Mouse (Mus musculus) layer of hippocampus, postnatal 14 days (tissue): Measurements from ENCODE around the gene Sbsn. TPM values are rescaled to one million over a fixed set of nuclear protein-coding genes. Genes with fewer than 3 reads are reported as not detected.
"Not testable (repeated sequence)": the region's sequence is repeated elsewhere in the genome, so short reads cannot be mapped to it uniquely, and the experiment has no call there.

Experiments used
- DNase-seq, 2 experiments: peaks; one replicate each; pipeline ENCODE4 v3.0.0; 2021 to 2022; ENCODE audit warnings: low spot score in 2 of 2, mixed read lengths in 1 of 2
- long read RNA-seq, 2 experiments: library from polyadenylated mRNA; stranded (forward); transcript quantifications; one replicate each; pipeline ENCODE4 v2.0.0; 2021
- total RNA-seq, 2 experiments: library from RNA; stranded (reverse); gene quantifications; 2 replicates each; pipeline ENCODE4 v1.2.3; 2021

Sbsn gene
- total RNA-seq = 10 to 100 TPM in 1 of 2 experiments, 1 to 10 TPM in 1; 6.8 to 10.7 TPM
- long read RNA-seq, experiment 1 = 0 reads
- long read RNA-seq, experiment 2 = 0 reads

DNA sequence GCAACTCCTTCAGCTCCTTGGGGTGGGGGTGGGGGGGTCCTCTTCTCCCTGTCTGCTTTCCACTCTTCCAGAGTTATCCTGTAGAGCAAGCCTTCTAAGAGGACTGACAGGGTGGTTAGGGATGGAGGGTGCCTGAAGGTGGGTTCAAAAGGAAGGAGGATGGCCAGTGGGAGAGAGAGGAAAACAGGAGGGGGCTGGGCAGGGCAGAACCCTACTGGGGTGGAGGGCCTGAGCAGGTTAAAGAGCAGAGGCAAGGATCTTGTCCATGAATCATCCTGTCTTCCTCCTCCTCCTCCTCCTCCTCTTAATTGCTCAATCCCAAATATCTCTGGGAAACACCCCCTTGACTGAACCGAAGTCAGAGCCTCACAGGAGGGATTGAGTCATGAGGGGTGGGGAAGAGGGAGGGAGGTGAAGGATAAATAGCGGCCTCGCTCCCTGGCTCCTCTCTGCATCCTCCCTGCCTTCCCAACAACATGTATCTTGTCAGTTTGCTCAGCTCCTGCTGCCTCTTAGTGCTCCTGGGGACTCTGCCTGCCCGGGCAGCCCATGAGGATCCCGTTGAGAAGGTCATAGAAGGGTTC lies at the start of gene Sbsn:
TSS of gene Sbsn (plus strand) at position 386 of the 584 bp plus-strand sequence.
- no peak for DNase-seq

DNA sequence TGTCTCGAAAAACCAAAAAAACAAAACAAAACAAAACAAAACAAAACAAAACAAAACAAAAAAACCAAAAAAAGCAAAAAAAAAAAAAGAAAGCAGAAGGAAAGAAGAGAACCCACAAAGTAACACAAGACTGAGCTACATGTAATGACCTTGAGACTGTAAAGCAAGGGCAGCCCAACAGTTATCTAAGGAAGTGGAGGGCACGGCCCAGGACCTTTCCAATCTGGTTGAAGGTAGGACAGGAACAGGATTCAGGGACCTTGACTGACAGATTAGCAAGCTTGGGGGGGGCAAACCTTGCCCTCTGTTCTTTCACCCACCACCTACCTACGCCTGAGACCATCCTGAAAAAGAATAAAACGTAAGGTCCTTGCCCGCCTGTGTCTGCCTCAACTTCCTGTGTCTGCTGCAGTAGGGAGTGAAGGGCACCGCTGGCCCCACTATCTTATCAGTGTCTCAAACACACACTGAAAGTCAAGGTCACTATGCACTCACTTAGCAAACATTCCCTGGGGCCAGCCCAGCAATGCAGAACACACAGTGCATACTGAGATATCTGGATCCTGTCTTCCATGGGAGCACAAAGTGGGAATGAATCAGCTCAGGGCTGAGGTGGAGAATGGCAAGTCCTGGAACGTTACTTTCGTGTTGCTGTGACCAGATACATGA lies 44.9 kb upstream of the Sbsn start:
- no peak for DNase-seq

DNA sequence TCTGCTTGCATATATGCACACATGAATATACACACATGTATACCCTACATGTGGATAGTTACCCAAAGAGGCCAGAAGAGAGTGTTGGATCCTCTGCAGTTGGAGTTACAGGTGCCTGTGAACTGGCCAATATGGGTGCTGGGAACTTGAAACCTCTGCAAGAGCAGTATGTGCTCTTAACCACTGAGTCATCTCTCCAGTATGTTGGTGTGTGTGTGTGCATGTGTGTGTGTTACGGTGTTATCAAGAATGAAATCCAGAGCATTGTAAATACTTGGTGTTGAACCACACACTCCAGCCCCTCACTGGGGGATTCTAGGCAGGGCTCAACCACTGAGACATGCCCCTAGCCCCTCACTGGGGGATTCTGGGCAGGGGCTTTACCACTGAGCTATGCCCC lies 43.8 kb upstream of the Sbsn start:
- DNase-seq = no peak

DNA sequence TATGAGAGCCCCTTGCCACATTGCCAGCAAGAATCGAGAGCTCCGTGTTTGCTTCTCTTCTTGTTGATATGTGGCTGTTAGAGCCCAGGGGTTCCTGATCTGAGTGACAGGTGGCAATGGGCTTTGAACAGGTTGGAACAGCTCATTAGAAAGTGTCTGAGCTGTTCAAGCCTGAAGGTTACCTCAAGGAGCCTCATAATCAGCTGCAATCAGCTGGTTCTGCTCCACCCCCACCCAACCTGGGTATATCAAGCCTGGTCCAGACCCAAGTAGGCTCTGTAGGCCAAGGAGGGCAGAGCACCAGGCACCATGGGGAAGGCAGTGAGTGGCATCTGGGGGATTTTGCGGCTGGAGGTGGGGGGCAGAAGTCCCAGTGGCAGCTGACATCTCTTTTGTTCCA lies 39.3 kb upstream of the Sbsn start, which contains the start of gene Atp4a:
TSS of gene Atp4a (plus strand) at position 268 of the 400 bp plus-strand sequence.
- DNase-seq = no peak

DNA sequence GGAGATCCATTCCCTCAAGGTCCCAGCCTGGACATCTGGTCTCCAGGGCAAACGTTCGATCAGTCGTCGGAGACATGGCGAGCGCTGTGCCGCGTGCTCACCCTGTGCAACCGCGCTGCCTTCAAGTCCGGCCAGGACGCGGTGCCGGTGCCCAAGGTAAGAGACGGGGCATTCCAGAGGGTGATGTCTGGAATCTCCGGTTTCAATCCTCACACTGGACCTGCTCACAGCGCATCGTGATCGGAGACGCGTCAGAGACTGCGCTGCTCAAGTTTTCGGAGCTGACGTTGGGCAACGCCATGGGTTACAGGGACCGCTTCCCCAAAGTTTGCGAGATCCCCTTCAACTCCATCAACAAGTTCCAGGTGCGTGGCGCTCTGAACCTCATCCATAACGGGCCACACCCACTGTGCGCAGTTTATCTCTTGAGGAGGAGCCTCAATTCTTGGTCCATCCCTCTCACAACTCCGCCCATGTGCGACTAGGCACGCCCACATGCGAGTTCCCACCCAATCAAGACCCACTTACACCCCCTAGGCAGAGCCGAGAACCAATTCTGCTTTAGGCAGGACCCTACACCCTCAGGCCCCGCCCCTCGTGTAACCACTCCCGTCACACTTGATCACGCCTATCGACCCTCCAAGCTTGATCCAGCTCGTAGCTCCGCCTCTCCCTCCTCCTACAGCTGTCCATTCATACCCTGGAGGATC lies 34.1 kb upstream of the Sbsn start:
- peak; percentile 43 to 60 for DNase-seq

DNA sequence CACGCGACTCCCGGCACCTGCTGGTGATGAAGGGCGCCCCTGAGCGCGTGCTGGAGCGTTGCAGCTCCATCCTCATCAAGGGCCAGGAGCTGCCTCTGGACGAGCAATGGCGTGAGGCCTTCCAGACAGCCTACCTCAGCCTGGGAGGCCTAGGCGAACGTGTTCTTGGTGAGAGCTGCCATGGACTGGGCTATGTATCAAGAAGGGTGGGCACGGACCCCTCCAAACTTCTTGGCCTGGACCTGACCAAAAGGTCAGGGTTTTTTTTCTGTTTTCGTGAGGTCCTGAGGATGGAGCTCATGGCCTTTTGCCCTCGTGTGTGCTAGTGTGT lies 33.6 kb upstream of the Sbsn start:
- no peak for DNase-seq

DNA sequence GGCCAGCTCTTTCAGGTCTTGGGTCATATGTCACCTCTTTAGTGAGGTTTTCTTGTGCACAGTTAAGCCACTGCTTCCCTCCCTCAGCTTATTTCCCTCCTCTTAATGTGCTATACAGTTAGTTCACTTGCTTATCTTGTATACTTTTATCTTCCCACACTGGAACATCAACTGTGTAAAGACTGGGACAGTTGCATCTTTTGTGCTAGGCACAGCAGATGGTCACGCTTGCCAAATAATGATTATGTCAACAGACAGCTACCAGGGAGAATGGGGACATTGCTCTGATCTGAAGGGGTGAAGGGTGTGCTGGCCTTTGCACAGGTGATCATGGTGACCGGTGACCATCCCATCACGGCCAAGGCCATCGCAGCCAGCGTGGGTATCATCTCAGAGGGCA lies 31.6 kb upstream of the Sbsn start:
- no peak for DNase-seq

DNA sequence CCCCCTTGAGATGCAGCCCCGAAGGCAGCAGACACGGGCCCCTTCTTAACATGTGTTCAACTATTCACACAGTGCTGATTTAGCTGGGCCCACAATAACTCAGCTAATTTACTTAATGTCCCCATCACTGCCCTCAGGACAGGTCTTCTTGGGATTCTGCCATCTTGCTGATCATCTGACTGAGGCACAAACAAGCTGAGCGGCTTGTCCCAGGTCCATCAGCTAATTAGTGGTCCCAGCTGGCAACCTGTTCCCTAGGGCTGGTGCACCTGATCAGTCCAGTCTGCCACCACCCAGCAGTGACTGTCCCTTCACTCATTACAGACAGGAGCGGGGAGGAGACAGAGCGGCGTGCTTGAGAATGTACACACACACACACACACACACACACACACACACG lies 30.0 kb upstream of the Sbsn start:
- DNase-seq = no peak

DNA sequence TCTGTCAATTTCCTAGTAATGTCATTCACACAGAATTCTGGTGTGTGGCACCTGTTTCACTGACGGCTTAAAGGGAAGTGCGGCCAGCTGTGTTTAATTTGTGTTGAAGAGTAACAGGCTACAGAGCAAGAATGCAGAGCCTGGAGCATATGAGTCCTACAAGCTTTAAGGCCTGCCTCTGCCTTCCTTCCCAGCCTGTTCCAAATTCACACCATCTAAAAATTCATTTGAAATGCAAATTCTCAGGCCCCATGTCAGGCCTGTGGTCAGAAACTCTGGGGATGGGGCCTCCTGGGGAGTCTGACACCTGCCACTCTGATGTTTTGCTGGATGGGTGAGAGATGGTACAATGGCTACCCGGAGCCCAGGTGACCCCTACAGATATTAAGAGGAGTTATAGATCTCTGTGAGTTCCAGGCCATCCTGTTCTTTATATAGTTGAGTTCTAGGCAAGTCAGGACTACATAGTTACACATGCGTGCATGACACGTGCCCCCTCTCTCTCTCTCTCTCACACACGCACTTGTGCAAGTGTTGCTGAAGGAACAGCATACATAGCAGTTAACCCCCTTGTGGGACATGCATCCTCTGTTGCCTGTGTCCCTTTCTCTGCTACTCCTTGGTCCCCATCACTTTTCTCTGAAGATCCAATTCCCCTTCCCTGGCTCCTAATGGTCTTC lies 27.9 kb upstream of the Sbsn start:
- no peak for DNase-seq

DNA sequence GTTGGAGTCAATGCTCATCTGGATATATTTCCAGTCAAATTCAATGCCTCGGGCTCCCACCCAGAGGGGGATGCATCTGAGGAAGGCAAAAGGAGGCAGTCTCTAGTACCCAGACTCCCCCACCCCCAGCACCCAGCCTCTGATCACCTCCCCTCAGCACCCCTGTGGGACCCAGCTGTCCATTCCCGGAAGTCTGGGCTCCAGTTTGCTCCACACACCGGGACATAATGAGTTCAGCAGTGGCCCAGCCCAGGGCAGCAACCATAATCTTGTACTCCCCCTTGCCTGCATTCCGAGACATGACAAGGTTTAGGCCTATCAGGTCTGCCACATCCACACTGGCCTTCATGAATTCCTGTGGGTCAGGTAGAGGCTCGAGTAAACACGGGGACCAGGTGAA lies 23.1 kb upstream of the Sbsn start:
- DNase-seq = no peak

DNA sequence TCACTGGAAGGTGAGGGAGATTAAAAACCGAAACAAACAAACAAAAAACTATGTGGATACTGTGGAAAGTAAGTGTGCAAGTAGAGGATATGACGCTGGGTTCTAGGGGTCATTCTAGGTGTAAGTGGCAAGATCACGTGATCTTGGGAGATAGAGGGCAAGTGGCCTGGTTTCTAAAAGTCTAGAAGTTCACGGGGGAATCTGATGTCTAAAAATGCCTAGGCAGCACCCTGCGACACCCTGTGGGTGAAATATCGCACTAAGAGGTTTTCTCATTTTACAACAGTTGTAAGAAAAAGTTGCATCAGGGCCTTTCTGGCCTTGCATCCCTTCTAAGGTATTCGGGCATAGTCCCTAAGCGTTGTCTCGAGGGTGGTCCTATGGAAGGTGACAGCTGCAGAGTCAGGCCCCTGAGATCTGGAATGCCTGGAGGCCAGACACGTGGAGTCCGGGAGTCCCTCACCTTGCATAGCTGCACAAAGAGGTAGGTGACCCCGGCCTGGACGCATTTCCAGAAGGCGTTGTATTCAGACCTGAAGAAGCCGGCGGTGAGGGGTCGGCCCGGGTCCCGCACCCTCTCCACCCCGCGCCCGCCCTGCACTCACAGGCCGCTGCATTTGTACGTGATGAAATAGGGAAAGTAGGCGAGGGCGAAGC lies 22.4 kb upstream of the Sbsn start:
- DNase-seq = no peak

DNA sequence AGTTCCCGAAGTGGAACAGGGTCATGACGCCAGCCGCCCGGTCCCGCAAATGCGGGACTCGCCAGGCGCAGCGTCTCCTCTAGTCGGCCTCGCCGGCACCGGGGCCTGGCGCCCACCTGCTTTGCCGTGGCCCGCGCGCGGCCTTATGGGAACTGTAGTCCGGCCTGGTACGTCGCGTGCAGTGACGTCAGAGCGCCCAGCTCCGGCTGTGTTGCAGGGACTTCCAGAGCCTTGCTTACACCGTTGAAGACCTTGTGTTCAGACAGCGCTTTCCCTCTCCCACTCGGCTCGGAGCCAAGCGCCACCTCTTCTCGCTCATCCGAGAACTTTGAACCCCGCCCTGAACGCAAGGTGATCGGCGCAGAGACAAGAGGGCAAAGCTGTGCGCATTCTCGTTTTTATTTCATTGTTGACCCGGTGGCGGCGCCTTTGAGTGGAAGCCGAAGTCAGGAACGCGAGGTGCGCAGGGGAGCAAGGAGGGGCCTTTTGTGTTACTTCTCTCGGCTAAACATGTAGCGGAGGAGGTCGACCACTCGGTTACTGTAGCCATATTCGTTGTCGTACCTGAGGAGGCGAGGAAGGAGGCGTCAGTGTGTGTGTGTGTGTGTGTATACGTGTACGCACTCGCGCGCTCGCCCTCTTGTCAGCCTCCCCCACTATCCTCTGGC lies 21.7 kb upstream of the Sbsn start, which contains the start of gene Tmem147:
TSS of gene Tmem147 (minus strand) at position 145 of the 668 bp plus-strand sequence.
- peak; percentile 96 to 97 for DNase-seq

DNA sequence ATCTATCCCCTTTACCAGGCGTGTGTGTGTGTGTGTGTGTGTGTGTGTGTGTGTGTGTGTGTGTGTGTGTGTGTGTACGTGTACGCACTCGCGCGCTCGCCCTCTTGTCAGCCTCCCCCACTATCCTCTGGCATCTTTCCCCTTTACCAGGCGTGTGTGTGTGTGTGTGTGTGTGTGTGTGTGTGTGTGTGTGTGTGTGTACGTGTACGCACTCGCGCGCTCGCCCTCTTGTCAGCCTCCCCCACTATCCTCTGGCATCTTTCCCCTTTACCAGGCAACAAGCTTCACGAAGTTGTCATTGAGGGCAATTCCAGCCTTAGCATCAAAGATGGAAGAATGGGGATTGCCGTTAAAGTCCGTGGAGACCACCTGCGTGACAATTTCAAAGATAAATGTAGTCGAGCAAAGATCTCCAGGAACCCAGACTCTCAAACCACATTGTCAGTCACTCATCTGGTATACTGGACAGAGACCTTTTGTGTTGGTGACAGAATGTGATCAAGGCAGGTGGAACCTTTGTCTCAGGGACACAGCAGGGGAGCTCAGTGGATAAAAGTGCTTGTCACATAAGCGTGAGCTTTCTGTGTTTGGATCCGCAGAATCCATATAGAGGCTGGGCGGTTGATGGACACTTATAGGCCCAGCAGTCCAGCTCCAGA lies 21.1 kb upstream of the Sbsn start:
- peak in 1 of 2 experiments; percentile 29 for DNase-seq

DNA sequence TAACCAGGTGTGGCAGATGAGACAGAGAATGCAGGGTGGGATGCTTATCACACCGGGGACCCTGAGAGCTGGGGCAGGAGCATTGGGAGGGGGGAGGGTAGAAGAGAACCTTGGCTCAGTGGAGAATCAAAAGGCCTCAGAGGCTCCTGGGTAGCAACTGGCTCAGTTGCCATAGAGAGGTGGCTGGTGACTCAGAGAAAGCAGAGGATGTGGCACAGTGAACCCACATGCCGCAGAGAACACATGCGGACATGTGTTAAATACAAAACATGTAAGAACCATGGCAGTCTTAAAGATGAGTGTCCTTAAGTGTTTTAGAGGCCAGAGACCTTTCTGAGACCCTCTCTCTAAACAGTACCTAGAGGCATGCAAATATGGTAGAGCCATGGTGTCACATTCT lies 15.1 kb upstream of the Sbsn start:
- no peak for DNase-seq

DNA sequence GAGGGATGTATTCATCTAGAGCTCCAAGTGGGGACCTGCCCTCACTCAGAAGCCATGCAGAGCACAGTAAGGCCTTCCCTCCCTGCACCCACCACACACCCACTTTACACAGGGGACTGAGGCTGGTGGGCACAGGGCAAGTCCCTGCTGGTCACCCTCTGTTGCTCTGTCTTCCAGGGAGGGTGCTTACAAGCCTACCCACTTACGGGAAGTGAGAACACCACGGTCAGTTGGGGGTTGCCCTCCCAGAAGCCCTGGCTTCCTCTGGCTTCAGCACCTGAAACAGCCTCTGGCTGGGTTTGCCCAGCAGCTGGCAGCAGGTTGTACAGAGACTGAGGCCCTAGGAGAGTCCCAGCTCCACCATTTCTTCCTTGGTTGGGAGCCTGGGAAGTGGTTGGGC lies 8.7 kb upstream of the Sbsn start:
- not testable (repeated sequence) for DNase-seq

DNA sequence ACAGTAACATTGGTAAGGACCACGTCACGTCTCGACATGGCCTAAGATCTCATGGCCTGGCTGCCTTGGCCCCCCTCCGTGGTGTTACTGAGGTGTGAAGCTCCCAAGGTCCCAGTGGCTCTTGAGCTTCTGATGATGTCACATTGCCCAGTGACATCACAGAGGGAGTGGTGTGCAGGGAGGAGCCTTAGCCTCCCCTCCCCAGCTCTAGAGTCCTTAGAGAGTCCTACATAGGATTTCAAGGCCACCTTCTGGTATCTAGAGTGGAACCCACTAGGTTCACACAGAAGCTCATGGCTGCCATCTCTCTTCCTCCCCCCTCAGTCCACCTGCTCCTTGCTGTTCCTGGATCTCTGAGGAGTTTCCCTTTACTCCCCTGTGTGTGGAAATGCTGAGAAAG lies 7.7 kb upstream of the Sbsn start, which contains the start of gene Gapdhs:
TSS of gene Gapdhs (minus strand) at position 65 of the 400 bp plus-strand sequence.
- DNase-seq = not testable (repeated sequence)

DNA sequence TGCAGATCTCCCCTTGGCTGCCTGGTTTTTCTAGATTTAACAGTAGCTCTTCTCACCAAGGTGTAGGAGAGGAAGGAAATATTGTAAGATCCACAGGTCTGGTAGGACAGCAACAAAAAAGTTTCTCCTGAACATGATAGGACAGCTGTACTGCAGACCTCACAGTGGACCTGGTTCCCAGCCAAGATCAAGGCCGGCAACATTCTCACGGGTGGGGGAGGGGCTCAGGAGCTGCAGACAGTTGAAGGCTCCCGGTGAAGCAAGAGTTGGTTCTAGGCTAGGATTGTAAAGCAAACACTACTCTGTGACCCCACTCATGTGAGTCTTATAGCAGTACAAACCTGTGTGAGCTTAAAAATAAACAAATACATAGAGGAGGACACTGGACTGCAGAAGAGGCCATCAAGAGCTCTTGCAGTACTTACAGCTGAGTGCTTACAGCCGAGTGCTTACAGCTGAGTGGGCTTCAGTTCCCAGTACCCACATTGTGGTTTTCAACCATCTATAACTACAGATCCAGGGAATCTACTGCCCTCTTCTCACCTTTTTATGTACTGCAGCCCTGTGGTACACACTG lies 7.2 kb upstream of the Sbsn start:
- no peak for DNase-seq

DNA sequence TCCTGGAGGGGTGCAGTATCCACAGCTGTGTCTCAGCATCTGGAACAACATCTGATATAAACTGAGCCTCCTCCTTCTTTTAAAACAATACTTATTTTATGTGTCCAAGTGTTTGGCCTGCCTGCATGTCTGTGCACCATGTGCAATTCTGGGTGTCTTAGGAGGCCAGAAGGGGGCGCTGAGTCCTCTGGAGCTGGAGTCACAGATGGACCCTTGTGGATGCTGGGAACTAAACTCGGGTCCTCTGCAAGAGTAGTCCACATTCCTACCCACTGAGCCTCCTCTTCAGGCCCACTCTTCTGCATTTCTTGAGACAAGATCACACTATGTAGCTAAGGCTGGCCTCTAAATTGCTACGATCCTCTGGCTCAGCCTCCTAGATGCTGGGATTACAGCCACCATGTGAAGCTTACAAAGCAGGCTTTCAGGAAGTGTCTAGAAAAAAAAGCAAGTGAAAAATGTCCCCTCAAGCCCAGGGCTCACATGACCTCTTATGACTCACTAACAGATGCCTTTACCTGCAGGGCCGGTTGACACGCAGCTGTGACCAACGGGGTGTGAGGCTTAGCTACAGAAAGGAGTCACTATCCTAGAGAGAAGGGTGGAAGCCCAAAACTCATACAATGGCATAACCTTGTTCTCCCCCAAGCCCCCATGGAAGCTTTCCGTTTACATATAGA lies 3.6 kb upstream of the Sbsn start:
- DNase-seq = no peak
